Mouse (Mus musculus): ENCODE results near the gene Map2k2. TPM values are rescaled to one million over a fixed set of nuclear protein-coding genes. Genes with fewer than 3 reads are reported as not detected.
"Not testable (repeated sequence)": the region's sequence is repeated elsewhere in the genome, so short reads cannot be mapped to it uniquely, and the experiment has no call there.

Gene Map2k2
- polyA plus RNA-seq, 2 experiments, result 60.3 to 90.0 TPM

DNA sequence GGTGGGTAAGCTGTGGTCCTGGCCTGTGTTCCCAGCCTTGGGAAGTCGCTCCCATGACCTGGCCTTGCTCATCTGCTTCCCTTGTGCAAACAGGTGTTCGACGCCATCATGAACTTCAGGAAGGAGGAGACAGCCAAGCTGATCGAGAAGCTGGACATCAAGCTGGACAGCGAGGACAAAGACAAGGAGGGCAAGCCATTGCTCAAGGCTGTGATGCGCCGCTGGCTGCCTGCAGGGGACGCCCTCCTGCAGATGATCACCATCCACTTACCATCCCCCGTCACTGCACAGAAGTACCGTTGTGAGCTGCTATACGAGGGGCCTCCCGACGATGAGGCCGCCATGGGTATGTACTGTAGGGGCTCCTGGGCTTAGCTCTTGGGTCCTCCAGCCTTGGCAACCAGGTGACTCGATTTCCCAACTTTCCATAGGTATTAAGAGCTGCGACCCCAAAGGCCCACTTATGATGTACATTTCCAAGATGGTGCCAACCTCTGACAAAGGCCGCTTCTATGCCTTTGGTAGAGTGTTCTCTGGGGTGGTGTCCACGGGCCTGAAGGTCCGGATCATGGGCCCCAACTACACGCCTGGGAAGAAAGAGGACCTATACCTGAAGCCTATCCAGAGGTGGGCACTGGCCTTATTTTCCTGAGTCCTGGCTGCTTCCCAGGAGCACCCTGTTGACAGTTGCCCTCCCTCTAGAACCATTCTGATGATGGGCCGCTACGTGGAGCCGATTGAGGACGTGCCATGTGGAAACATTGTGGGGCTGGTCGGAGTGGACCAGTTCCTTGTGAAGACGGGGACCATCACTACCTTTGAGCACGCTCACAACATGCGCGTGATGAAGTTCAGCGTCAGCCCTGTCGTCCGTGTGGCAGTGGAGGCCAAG, 74.0 kb downstream of the Map2k2 start:
- 85% methylated on average over 32 of the region's 32 CpGs for WGBS (ENCODE audit: insufficient replicate concordance)
- H3K27me3 ChIP-seq (ENCODE audit: control insufficient read depth, insufficient read depth, low read length), result no peaks in the 10 kb centered on the region
- ATAC-seq (ENCODE audit: insufficient read depth) (no peak), DNase-seq (ENCODE audit: low read depth in 3 of 3, low spot score in 3 of 3) (no peak)
- TF ChIP-seq CTCF (IDR thresholded peaks at IDR 0.05; ENCODE audit: low read depth) (peak; percentile 48), EP300 (IDR thresholded peaks at IDR 0.05; ENCODE audit: low read depth) (no peak)
- peaks cover 58% of the 10 kb centered on the region for H3K36me3 ChIP-seq (replicated peaks; ENCODE audit: control insufficient read depth, insufficient read depth, low read depth)
- H3K27ac ChIP-seq, result no peak overlapping the region
- no peak overlapping the region for H3K9ac ChIP-seq (replicated peaks)
- H3K4me1 ChIP-seq (replicated peaks; ENCODE audit: control insufficient read depth in 2 of 2, insufficient read depth in 2 of 2, low read length in 1 of 2), result peaks cover 7 to 18% of the 10 kb centered on the region in 2 experiments
- no peak overlapping the region; the same call in 1 of the 2 replicates for H3K4me2 ChIP-seq (ENCODE audit: low read depth)
- no peak overlapping the region for H3K4me3 ChIP-seq (ENCODE audit: insufficient read depth in 1 of 2, low read depth in 2 of 2, low read length in 2 of 2)
- no peaks in the 10 kb centered on the region for H3K9me3 ChIP-seq (ENCODE audit: control insufficient read depth, low read length)

GRCm38 (mm10) chr10:81180946-81181345, 75.2 kb downstream of the Map2k2 start:
- no peak overlapping the region for H3K4me2 ChIP-seq (ENCODE audit: low read depth)
- peaks cover 60% of the 10 kb centered on the region for H3K36me3 ChIP-seq (replicated peaks; ENCODE audit: control insufficient read depth, insufficient read depth, low read depth)
- 87% methylated on average over 13 of the region's 13 CpGs for WGBS (ENCODE audit: insufficient replicate concordance)
- DNase-seq (ENCODE audit: low read depth in 3 of 3, low spot score in 3 of 3) (no peak), ATAC-seq (ENCODE audit: insufficient read depth) (no peak)
- H3K9ac ChIP-seq (replicated peaks), result no peak overlapping the region
- H3K4me1 ChIP-seq (replicated peaks; ENCODE audit: control insufficient read depth in 2 of 2, insufficient read depth in 2 of 2, low read length in 1 of 2), result peaks cover 2 to 9% of the 10 kb centered on the region in 2 experiments
- H3K27ac ChIP-seq, result no peak overlapping the region
- no peak overlapping the region for H3K4me3 ChIP-seq (ENCODE audit: insufficient read depth in 1 of 2, low read depth in 2 of 2, low read length in 2 of 2)
- H3K9me3 ChIP-seq (ENCODE audit: control insufficient read depth, low read length), result no peaks in the 10 kb centered on the region
- TF ChIP-seq EP300 (IDR thresholded peaks at IDR 0.05; ENCODE audit: low read depth) (no peak), CTCF (IDR thresholded peaks at IDR 0.05; ENCODE audit: low read depth) (no peak)
- no peaks in the 10 kb centered on the region for H3K27me3 ChIP-seq (ENCODE audit: control insufficient read depth, insufficient read depth, low read length)

GRCm38 (mm10) chr10:81181860-81182259, 76.1 kb downstream of the Map2k2 start:
- H3K36me3 ChIP-seq (replicated peaks; ENCODE audit: control insufficient read depth, insufficient read depth, low read depth), result peaks cover 60% of the 10 kb centered on the region
- H3K4me1 ChIP-seq (replicated peaks; ENCODE audit: control insufficient read depth in 2 of 2, insufficient read depth in 2 of 2, low read length in 1 of 2); DNase-seq (ENCODE audit: low read depth in 3 of 3, low spot score in 3 of 3): not testable (repeated sequence)

DNA sequence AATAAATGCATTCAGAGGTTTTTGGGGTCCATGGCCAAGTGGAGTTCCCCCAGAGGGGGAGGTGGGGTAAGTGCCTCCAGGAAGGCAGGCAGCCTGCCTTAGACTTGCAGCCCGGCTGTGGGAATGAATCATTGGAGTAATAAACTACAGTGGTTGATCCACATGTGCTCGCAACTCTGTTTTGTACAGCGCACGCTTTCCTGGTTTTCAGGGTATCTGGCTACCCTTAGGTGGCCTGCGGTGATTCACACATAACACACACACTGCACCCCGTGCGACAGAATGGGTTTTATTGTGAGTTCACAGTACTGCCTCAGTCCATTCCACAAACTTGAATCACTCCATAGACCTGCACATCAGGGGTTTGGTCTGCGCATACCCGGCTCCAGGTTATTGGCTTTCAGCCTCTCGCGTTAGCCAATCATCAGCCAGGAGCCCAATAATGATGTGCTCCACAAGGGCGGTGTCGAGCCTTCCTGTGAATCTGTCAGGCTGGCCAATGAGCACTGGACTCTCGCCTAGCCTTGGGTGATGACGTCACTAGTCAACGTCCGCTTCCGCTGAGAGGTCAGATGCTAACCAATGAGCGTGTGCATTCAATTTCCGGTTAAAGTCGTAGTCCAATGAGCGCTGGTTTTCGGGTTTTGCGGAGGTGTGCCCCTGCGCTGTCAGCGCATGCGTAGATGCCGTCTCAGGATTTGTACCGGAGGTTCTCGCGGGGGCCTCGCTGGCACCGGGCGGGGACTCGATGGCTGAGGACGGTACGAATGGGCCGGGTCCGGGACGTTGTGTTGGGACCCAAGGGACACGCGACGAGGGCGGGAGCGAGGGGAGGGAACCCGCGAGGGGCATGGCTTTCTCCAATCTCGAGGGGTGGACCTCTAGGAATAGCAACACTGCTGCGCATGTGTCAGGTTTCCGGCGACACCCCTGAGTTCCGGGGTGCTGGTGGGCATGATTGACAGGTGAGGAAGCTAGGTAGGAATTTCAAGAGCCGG, 76.9 kb downstream of the Map2k2 start, which contains the start of gene Dapk3:
Gene Dapk3, plus strand, starts transcription at position 670 of the 998 bp plus-strand sequence.
- TF ChIP-seq EP300 (IDR thresholded peaks at IDR 0.05; ENCODE audit: low read depth) (0 out of 2 replicates have a peak, but pooled peaks have one; percentile 57), CTCF (IDR thresholded peaks at IDR 0.05; ENCODE audit: low read depth) (0 out of 2 replicates have a peak, but pooled peaks have one; percentile 25)
- H3K4me2 ChIP-seq (ENCODE audit: low read depth), result peak within 1 kb of the TSS; percentile 70
- peaks cover 2 to 7% of the 10 kb centered on the region in 2 experiments; a peak in 3 of 4 replicates for H3K4me1 ChIP-seq (replicated peaks; ENCODE audit: control insufficient read depth in 2 of 2, insufficient read depth in 2 of 2, low read length in 1 of 2)
- no peak within 1 kb of the TSS; the same call in 1 of the 2 replicates for H3K27ac ChIP-seq
- no peaks in the 10 kb centered on the region for H3K9me3 ChIP-seq (ENCODE audit: control insufficient read depth, low read length)
- H3K36me3 ChIP-seq (replicated peaks; ENCODE audit: control insufficient read depth, insufficient read depth, low read depth), result peaks cover 54% of the 10 kb centered on the region
- 4% methylated on average over 53 of the region's 53 CpGs for WGBS (ENCODE audit: insufficient replicate concordance)
- ATAC-seq (ENCODE audit: insufficient read depth) (peak; percentile 93), DNase-seq (ENCODE audit: low read depth in 3 of 3, low spot score in 3 of 3) (peak; percentile 99 to 100 (median 100))
- no peaks in the 10 kb centered on the region for H3K27me3 ChIP-seq (ENCODE audit: control insufficient read depth, insufficient read depth, low read length)
- peak within 1 kb of the TSS; percentile 65 to 68 for H3K4me3 ChIP-seq (ENCODE audit: insufficient read depth in 1 of 2, low read depth in 2 of 2, low read length in 2 of 2)
- H3K9ac ChIP-seq (replicated peaks), result peak within 1 kb of the TSS; percentile 60

More at GRCm38 (mm10) chr10:81181860-81182259, 76.1 kb downstream of the Map2k2 start:
- not testable (repeated sequence) for ATAC-seq (ENCODE audit: insufficient read depth); H3K9ac ChIP-seq (replicated peaks); H3K4me2 ChIP-seq (ENCODE audit: low read depth); H3K27ac ChIP-seq; H3K9me3 ChIP-seq (ENCODE audit: control insufficient read depth, low read length); H3K4me3 ChIP-seq (ENCODE audit: insufficient read depth in 1 of 2, low read depth in 2 of 2, low read length in 2 of 2); H3K27me3 ChIP-seq (ENCODE audit: control insufficient read depth, insufficient read depth, low read length)
- WGBS (ENCODE audit: insufficient replicate concordance), result 78% methylated on average over 12 of the region's 12 CpGs

Small RNA genes lying within 50 kb of the gene (microRNA-seq; reads per million reads assigned to microRNA genes)
- gene Mir5615-1 (not detected), gene Mir5615-2 (not detected)

Other genes with a start within 250 kb of the Map2k2 start
- gene Tmprss9, start 234.1 kb upstream of the Map2k2 start, polyA plus RNA-seq (2012; rRNA removed), result 0.05 and 0.06 TPM in 2 replicates
- gene Tmprss9, start 234.1 kb upstream of the Map2k2 start, polyA plus RNA-seq (2014; fragmentation: Nextera tagmentation; extraction: Ambion mirVana), result not detected in 2 replicates
- gene Timm13, start 204.9 kb upstream of the Map2k2 start, polyA plus RNA-seq (2012; rRNA removed), result 114 and 145 TPM in 2 replicates
- gene Timm13, start 204.9 kb upstream of the Map2k2 start, polyA plus RNA-seq (2014; fragmentation: Nextera tagmentation; extraction: Ambion mirVana), result 201 and 208 TPM in 2 replicates
- 9.5 and 11.3 TPM in 2 replicates for gene Lmnb2, start 187.7 kb upstream of the Map2k2 start, polyA plus RNA-seq (2012; rRNA removed)
- gene Lmnb2, start 187.7 kb upstream of the Map2k2 start, polyA plus RNA-seq (2014; fragmentation: Nextera tagmentation; extraction: Ambion mirVana), result 2.8 and 3.2 TPM in 2 replicates
- gene Gadd45b, start 175.8 kb upstream of the Map2k2 start, polyA plus RNA-seq (2012; rRNA removed), result 1.3 and 1.9 TPM in 2 replicates
- gene Gadd45b, start 175.8 kb upstream of the Map2k2 start, polyA plus RNA-seq (2014; fragmentation: Nextera tagmentation; extraction: Ambion mirVana), result 2.0 and 2.7 TPM in 2 replicates
- gene Gng7, start 91.0 kb upstream of the Map2k2 start, polyA plus RNA-seq (2012; rRNA removed), result 0.19 and 0.25 TPM in 2 replicates
- gene Gng7, start 91.0 kb upstream of the Map2k2 start, polyA plus RNA-seq (2014; fragmentation: Nextera tagmentation; extraction: Ambion mirVana), result 0.23 and 0.33 TPM in 2 replicates
- gene Diras1, start 80.3 kb upstream of the Map2k2 start, polyA plus RNA-seq (2012; rRNA removed), result 0.05 TPM in 1 of 2 replicates, not detected in the other
- not detected in 2 replicates for gene Diras1, start 80.3 kb upstream of the Map2k2 start, polyA plus RNA-seq (2014; fragmentation: Nextera tagmentation; extraction: Ambion mirVana)
- gene Slc39a3, start 68.5 kb upstream of the Map2k2 start, polyA plus RNA-seq (2012; rRNA removed), result 4.2 and 4.4 TPM in 2 replicates
- 2.7 and 3.2 TPM in 2 replicates for gene Slc39a3, start 68.5 kb upstream of the Map2k2 start, polyA plus RNA-seq (2014; fragmentation: Nextera tagmentation; extraction: Ambion mirVana)
- gene Sgta, start 45.7 kb upstream of the Map2k2 start, polyA plus RNA-seq (2012; rRNA removed), result 38.4 and 43.6 TPM in 2 replicates
- gene Sgta, start 45.7 kb upstream of the Map2k2 start, polyA plus RNA-seq (2014; fragmentation: Nextera tagmentation; extraction: Ambion mirVana), result 43.8 and 48.0 TPM in 2 replicates
- gene Thop1, start 35.9 kb upstream of the Map2k2 start, polyA plus RNA-seq (2012; rRNA removed), result 20.5 and 21.7 TPM in 2 replicates
- gene Thop1, start 35.9 kb upstream of the Map2k2 start, polyA plus RNA-seq (2014; fragmentation: Nextera tagmentation; extraction: Ambion mirVana), result 15.0 and 17.7 TPM in 2 replicates
- gene Creb3l3, start 7.0 kb upstream of the Map2k2 start, polyA plus RNA-seq (2012; rRNA removed), result 10.9 and 11.0 TPM in 2 replicates
- gene Creb3l3, start 7.0 kb upstream of the Map2k2 start, polyA plus RNA-seq (2014; fragmentation: Nextera tagmentation; extraction: Ambion mirVana), result 16.8 and 20.1 TPM in 2 replicates
- 15.2 and 16.3 TPM in 2 replicates for gene Zbtb7a, start 29.3 kb downstream of the Map2k2 start, polyA plus RNA-seq (2012; rRNA removed)
- gene Zbtb7a, start 29.3 kb downstream of the Map2k2 start, polyA plus RNA-seq (2014; fragmentation: Nextera tagmentation; extraction: Ambion mirVana), result 25.1 and 30.8 TPM in 2 replicates
- gene Pias4, start 62.0 kb downstream of the Map2k2 start, polyA plus RNA-seq (2012; rRNA removed), result 11.2 and 13.2 TPM in 2 replicates
- gene Pias4, start 62.0 kb downstream of the Map2k2 start, polyA plus RNA-seq (2014; fragmentation: Nextera tagmentation; extraction: Ambion mirVana), result 14.9 and 19.0 TPM in 2 replicates
- gene Eef2, start 70.7 kb downstream of the Map2k2 start, polyA plus RNA-seq (2012; rRNA removed), result 476 and 570 TPM in 2 replicates
- 233 and 270 TPM in 2 replicates for gene Eef2, start 70.7 kb downstream of the Map2k2 start, polyA plus RNA-seq (2014; fragmentation: Nextera tagmentation; extraction: Ambion mirVana)
- 16.6 and 17.6 TPM in 2 replicates for gene Dapk3, start 77.1 kb downstream of the Map2k2 start, polyA plus RNA-seq (2012; rRNA removed)
- gene Dapk3, start 77.1 kb downstream of the Map2k2 start, polyA plus RNA-seq (2014; fragmentation: Nextera tagmentation; extraction: Ambion mirVana), result 13.0 and 16.5 TPM in 2 replicates
- not detected in 2 replicates for gene 4930442H23Rik, start 77.9 kb downstream of the Map2k2 start, polyA plus RNA-seq (2012; rRNA removed)
- gene 4930442H23Rik, start 77.9 kb downstream of the Map2k2 start, polyA plus RNA-seq (2014; fragmentation: Nextera tagmentation; extraction: Ambion mirVana), result not detected in 2 replicates
- not detected in 2 replicates for gene Nmrk2, start 96.1 kb downstream of the Map2k2 start, polyA plus RNA-seq (2012; rRNA removed)
- not detected in 2 replicates for gene Nmrk2, start 96.1 kb downstream of the Map2k2 start, polyA plus RNA-seq (2014; fragmentation: Nextera tagmentation; extraction: Ambion mirVana)
- 0.01 and 0.14 TPM in 2 replicates for gene Atcay, start 124.9 kb downstream of the Map2k2 start, polyA plus RNA-seq (2012; rRNA removed)
- gene Atcay, start 124.9 kb downstream of the Map2k2 start, polyA plus RNA-seq (2014; fragmentation: Nextera tagmentation; extraction: Ambion mirVana), result not detected in 2 replicates
- 0.39 and 0.46 TPM in 2 replicates for gene Zfr2, start 127.2 kb downstream of the Map2k2 start, polyA plus RNA-seq (2012; rRNA removed)
- 0.21 and 0.38 TPM in 2 replicates for gene Zfr2, start 127.2 kb downstream of the Map2k2 start, polyA plus RNA-seq (2014; fragmentation: Nextera tagmentation; extraction: Ambion mirVana)
- gene Matk, start 147.0 kb downstream of the Map2k2 start, polyA plus RNA-seq (2012; rRNA removed), result 0.74 and 1.1 TPM in 2 replicates
- 1.3 and 1.6 TPM in 2 replicates for gene Matk, start 147.0 kb downstream of the Map2k2 start, polyA plus RNA-seq (2014; fragmentation: Nextera tagmentation; extraction: Ambion mirVana)
- 42.8 and 49.9 TPM in 2 replicates for gene Mrpl54, start 161.0 kb downstream of the Map2k2 start, polyA plus RNA-seq (2012; rRNA removed)
- 113 and 120 TPM in 2 replicates for gene Mrpl54, start 161.0 kb downstream of the Map2k2 start, polyA plus RNA-seq (2014; fragmentation: Nextera tagmentation; extraction: Ambion mirVana)
- 14.3 and 14.6 TPM in 2 replicates for gene Apba3, start 161.0 kb downstream of the Map2k2 start, polyA plus RNA-seq (2012; rRNA removed)
- 15.7 and 16.1 TPM in 2 replicates for gene Apba3, start 161.0 kb downstream of the Map2k2 start, polyA plus RNA-seq (2014; fragmentation: Nextera tagmentation; extraction: Ambion mirVana)
- 0.38 and 0.40 TPM in 2 replicates for gene Tjp3, start 185.7 kb downstream of the Map2k2 start, polyA plus RNA-seq (2012; rRNA removed)
- 0.20 and 0.37 TPM in 2 replicates for gene Tjp3, start 185.7 kb downstream of the Map2k2 start, polyA plus RNA-seq (2014; fragmentation: Nextera tagmentation; extraction: Ambion mirVana)
- 12.8 and 13.1 TPM in 2 replicates for gene Pip5k1c, start 187.0 kb downstream of the Map2k2 start, polyA plus RNA-seq (2012; rRNA removed)
- 10.5 and 12.5 TPM in 2 replicates for gene Pip5k1c, start 187.0 kb downstream of the Map2k2 start, polyA plus RNA-seq (2014; fragmentation: Nextera tagmentation; extraction: Ambion mirVana)
- gene Cactin, start 215.2 kb downstream of the Map2k2 start, polyA plus RNA-seq (2012; rRNA removed), result 20.8 and 24.3 TPM in 2 replicates
- gene Cactin, start 215.2 kb downstream of the Map2k2 start, polyA plus RNA-seq (2014; fragmentation: Nextera tagmentation; extraction: Ambion mirVana), result 12.1 and 16.6 TPM in 2 replicates
- 2.4 and 3.1 TPM in 2 replicates for gene Tbxa2r, start 222.8 kb downstream of the Map2k2 start, polyA plus RNA-seq (2012; rRNA removed)
- gene Tbxa2r, start 222.8 kb downstream of the Map2k2 start, polyA plus RNA-seq (2014; fragmentation: Nextera tagmentation; extraction: Ambion mirVana), result 1.9 and 3.3 TPM in 2 replicates
- gene Gipc3, start 237.4 kb downstream of the Map2k2 start, polyA plus RNA-seq (2012; rRNA removed), result 0.01 TPM in 2 replicates
- gene Gipc3, start 237.4 kb downstream of the Map2k2 start, polyA plus RNA-seq (2014; fragmentation: Nextera tagmentation; extraction: Ambion mirVana), result not detected in 2 replicates
- 20.6 and 24.9 TPM in 2 replicates for gene Hmg20b, start 244.6 kb downstream of the Map2k2 start, polyA plus RNA-seq (2012; rRNA removed)
- gene Hmg20b, start 244.6 kb downstream of the Map2k2 start, polyA plus RNA-seq (2014; fragmentation: Nextera tagmentation; extraction: Ambion mirVana), result 20.3 and 23.7 TPM in 2 replicates

Data from liver, embryonic 14.5 days (tissue).